Mouse (Mus musculus) MEL-GATA-1-ER (cell line): ENCODE measurements around the gene Kifc3.
"Not testable (repeated sequence)": the region's sequence is repeated elsewhere in the genome, so short reads cannot be mapped to it uniquely, and the experiment has no call there.

Experiments
- DNase-seq: peaks from one replicate; pipeline ENCODE4 v3.0.0-alpha.2; 2012; ENCODE audit warnings: low read depth; ENCODE audit errors: extremely low read depth

The Kifc3 gene

GRCm38 (mm10) chr8:95202056-95202570, 499 bp downstream of the Kifc3 start:
- DNase-seq: no peak

DNA sequence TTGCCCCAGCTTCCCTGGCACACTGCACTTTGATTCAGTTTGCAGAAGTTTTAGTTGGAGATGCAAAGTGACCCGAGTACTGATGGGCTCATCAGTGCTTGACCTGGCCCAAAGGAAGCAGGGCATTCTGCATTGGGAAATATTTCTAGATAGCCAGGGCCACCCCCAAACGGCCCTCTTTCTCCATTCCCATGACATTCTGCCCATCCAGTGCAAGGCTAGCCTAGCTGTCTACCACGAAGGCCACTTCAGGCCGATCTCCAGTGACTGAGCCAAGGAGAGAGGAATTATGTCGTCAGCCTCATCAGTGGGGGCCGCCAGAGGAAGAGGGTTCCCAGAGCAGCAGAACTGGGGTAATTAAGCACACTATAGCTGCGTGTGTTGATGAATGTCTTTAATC, 1.1 kb downstream of the Kifc3 start:
- DNase-seq: no peak

DNA sequence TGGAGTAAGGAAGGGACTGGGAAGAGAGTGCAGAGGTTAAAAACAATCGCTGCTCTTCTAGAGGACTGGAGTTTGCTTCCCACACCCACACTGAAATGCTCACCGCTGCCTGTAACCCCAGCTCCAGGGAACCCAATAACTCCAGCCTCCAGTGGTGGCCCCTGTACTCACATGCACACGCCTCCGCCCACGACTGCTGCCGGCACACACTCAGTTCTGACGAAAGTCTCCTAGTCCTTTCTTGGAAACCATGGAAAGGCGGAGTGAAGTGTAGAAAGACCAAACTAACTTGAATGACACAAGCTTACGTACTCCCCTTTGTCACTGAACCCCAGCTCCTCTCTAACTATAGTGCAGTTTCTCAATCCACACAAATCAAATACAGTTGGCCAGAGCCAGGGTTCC, 2.6 kb downstream of the Kifc3 start:
- no peak for DNase-seq

DNA sequence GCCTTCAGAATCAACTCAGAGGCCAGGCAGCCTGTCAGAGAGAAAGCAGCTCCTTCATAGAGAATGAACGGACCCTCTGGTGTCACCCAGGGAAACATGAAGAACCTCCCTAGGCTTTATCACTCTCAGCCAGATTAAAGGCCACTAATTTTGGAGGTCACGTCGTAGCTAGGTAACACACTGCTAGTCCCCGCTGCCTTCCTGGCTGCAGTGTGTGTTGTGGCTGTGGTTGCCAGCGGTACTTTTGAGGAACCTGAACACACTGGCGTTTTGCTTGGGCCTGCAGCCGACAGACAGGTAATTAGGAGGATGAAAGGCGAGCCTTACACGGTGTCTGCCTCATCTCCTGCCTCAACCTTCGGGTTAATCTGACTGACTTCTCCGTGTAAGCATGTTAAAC, 6.9 kb downstream of the Kifc3 start:
- no peak for DNase-seq

DNA sequence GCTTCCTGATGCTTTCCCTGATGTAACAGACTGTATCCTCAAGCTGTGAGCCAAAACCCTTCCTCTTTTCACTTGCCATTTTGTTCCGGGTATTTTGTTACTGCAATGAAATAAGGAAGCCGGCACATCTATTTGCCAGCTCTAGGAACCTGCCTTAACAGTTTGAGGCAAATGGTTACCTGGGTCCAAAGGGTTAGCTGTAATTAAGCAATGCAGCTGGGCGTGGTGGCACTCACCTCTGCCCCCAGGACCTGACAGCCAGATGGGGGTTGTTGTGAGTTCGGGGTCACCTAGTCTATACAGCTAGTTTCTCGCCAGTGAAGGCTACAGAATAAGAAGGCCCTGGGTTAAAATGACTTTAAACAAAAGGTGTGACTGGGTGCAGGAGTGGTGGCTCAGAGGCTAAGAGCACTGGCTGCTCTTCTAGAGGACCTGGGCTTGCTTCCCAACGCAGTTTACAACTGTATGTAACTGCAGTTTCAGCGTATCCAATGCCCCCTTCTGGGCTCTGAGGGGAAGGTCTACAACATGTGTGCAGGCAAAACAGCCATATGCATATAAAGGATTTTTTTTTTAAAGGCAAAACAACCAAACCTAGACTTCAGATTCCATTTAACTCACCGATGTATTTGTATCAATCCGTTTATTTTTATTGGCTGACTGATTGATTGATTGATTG, 11.0 kb downstream of the Kifc3 start:
- DNase-seq: no peak

GRCm38 (mm10) chr8:95187579-95187978, 15.0 kb downstream of the Kifc3 start:
- DNase-seq: no peak

GRCm38 (mm10) chr8:95185891-95186513, 16.6 kb downstream of the Kifc3 start:
- DNase-seq: no peak

DNA sequence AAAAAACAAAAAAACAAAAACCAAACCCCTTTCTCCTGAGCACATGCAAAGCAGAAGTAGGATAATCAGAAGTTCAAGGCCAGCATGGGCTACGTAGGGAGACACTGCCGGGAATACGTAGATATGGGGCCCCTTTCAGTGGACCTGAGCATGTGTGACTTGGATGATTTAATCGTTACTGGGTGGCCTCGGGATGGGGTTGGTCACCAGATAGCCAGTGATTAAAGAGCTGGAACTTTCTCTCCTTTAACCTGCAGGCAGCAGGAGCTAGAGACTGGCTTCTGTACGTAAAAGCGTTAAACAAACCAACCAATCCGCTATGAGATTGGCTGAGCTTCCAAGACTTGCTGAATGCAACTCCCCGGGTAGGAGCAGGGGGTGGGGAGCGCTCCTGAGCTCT, 17.5 kb downstream of the Kifc3 start:
- no peak for DNase-seq

- no peak for DNase-seq
These were observed 18.4 kb downstream of the Kifc3 start for GRCm38 (mm10) chr8:95184171-95184570.

DNA sequence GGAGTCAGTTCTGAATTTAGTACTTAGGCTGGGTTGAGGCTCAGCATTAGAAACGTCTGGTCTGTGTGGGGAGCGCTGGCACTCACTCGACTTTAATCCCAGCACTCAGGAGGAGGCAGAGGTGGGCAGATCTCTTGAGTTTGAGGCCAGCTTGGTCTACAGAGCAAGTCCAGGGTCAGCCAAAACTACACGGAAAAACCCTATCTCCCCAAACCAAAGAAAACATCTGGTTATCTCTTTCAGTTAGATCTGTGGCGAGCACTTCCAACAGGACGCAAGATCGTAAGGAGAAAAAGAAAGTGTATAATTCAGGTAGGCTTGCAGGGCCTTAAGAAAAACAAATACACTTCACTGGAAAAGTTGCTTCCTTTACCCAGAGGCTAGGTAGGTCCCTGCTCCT, 20.8 kb downstream of the Kifc3 start:
- DNase-seq: no peak

DNA sequence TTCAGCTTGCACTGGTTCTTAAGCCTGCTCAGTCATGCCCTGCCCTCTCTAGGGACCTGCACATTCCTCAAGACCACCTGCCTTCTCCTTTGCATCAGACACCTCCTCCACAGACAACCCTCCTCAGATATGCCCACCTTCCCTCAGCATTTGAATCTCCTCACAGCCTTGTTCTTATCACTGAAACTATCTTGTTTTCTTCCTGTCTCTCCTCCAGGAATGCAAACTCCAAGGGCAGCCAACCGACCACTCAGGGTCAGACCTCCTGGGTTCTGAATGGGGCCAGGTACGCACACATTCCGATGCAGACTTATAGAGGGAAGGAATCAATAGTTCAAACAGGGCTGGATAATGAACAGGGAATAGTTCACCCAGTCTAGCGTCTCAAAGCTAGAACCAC, 24.4 kb downstream of the Kifc3 start:
- no peak for DNase-seq

DNA sequence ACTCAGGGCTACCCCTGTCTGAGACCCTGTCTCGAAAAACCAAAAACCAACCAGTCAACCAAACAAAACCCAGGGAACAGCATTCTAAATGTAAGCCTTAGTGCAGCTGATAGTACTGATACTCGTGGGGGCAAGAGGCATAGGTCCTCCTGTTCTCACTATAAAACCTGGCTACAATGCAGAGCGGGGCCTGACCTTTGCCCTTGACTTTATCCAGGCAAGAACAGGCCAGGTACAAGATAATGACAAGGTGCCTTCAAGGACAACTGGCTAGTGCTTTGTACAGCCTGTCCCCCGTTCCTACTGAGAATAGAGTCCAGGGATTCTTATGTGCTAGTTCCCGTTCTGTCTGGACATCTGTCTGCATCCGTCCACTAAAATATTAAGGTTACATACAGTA, 25.6 kb downstream of the Kifc3 start:
- no peak for DNase-seq

DNA sequence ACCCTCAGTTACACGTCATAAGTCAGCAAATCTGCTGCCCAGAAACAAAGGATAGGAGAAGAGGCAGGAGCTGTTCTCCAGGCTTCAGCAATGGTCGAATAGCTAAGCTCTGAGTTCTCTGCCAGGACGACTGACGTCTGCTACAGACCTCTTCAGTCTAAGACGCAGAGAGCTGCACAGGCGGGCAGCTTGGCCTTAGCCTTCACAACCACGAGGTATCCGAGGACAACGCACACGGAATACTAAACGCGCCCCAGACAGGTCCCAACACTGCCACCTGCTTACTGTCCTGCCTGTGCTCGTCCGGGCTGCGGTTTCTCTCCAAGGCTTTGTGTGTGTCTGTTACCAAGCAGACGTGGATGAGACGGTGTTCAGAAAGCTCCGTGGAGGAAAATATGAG, 26.8 kb downstream of the Kifc3 start:
- DNase-seq: no peak

GRCm38 (mm10) chr8:95175306-95175705, 27.3 kb downstream of the Kifc3 start:
- no peak for DNase-seq

- DNase-seq: no peak
These were observed 30.2 kb downstream of the Kifc3 start for GRCm38 (mm10) chr8:95172433-95172832.

- no peak for DNase-seq
These were observed 34.9 kb downstream of the Kifc3 start for GRCm38 (mm10) chr8:95167726-95168125.

DNA sequence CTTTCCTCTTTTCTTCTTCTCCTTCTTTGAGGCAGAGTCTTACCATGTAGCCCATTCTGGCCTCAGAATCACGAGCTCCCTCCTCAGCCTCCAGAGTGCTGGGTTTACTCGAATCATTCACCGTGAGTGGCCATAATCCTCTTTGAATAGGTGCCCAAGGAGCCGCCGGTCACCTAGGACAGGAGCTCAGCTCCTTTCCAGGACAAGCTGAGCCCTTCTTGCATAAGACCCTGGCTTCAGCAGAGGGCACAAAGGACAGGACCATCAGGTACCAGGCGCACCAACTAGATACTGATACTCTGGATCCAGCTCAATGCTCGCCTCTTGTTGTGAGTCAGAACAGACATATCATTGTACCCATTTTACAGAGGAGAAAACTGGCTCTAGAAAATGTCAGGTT, 36.2 kb downstream of the Kifc3 start:
- no peak for DNase-seq

DNA sequence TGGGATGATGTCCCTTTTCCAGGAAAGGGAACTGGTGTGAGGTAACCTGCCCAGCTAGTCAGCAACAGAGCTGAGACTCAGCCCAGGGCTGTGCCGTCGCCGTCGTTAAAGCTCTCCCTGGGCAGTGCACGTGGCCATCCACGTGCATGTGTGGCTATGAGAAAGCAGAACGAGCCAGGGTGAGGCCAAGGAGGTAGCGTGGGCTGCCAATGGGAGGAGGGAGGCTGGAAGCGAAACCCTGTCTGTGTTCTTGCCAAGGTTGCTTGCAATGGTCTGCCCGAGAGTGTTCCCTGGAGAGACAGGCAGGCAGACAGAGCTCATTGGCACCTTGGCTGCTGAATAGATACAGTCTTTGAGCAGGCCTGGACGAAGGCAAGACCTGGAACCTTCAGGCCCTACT, 36.7 kb downstream of the Kifc3 start:
- no peak for DNase-seq

- DNase-seq: no peak
These were observed 38.1 kb downstream of the Kifc3 start for GRCm38 (mm10) chr8:95164469-95164868.

- DNase-seq: not testable (repeated sequence)
These were observed 38.6 kb downstream of the Kifc3 start for GRCm38 (mm10) chr8:95163969-95164368.

DNA sequence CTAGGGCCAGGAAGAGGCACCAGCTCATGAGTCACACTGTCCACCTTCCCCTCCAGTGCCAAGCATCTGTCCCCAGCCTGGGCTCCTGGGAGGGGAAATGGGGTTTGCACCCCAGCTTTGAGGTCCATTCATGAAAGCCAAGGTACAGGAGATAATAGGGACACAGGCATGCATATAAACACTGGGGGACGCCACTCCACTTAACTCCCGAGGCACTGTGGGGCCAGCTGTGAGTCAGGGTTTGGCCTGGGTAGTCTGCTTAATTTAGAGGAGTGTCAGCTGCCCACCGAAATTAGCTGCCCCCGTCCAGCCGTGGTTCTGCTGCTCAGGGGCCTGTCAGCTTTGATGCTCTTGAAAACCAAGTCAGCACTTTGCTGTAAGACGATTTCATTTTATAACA, 39.8 kb downstream of the Kifc3 start:
- no peak for DNase-seq

GRCm38 (mm10) chr8:95159344-95159743, 43.3 kb downstream of the Kifc3 start:
- DNase-seq: no peak

- no peak for DNase-seq
These were observed 44.0 kb downstream of the Kifc3 start for GRCm38 (mm10) chr8:95158654-95159053.
